Mouse (Mus musculus) neural tube, embryonic 12.5 days (tissue): ENCODE measurements around the gene Atp5j. TPM values are rescaled to one million over a fixed set of nuclear protein-coding genes. Genes with fewer than 3 reads are reported as not detected.

Experiments
- ATAC-seq: fragments of 200-750 bp; cut with Nextera tagmentation; 2 replicates; pipeline ENCODE4 v1.8.0; 2017; ENCODE audit warnings: low read depth, mild to moderate bottlenecking, moderate TSS enrichment, moderate library complexity; ENCODE audit not compliant: low FRiP score
- H3K27ac ChIP-seq: fragments of 300-500 bp; sonication (generic); 2 replicates; pipeline ENCODE4 v1.5.1; 2016
- H3K27me3 ChIP-seq: fragments of 300-500 bp; sonication (generic); replicated peaks from 2 replicates; pipeline ENCODE4 v1.6.1; 2016; ENCODE audit warnings: mild to moderate bottlenecking
- H3K36me3 ChIP-seq: fragments of 300-500 bp; sonication (generic); 2 replicates; pipeline ENCODE4 v1.6.1; 2016; ENCODE audit warnings: mild to moderate bottlenecking
- H3K4me1 ChIP-seq: fragments of 300-500 bp; sonication (generic); 2 replicates; pipeline ENCODE4 v1.6.1; 2016
- H3K4me2 ChIP-seq: fragments of 300-500 bp; sonication (generic); replicated peaks from 2 replicates; pipeline ENCODE4 v1.6.1; 2016; ENCODE audit warnings: mild to moderate bottlenecking
- H3K4me3 ChIP-seq: fragments of 300-500 bp; sonication (generic); 2 replicates; pipeline ENCODE4 v1.5.1; 2016
- H3K9ac ChIP-seq: fragments of 300-500 bp; sonication (generic); 2 replicates; pipeline ENCODE4 v1.6.1; 2016; ENCODE audit warnings: mild to moderate bottlenecking
- H3K9me3 ChIP-seq: fragments of 300-500 bp; sonication (generic); 2 replicates; pipeline ENCODE4 v1.6.1; 2016; ENCODE audit warnings: mild to moderate bottlenecking
- WGBS: fragments of 180-500 bp; shearing (Covaris S2); methylation state at CpG from one replicate; pipeline ENCODE4 v1.1.7; 2016; 5-methylcytosine and 5-hydroxymethylcytosine counted together
- polyA plus RNA-seq: library from polyadenylated mRNA; unstranded; fragments of >200 nt; fragmentation: Nextera tagmentation; extraction: Ambion mirVana; gene quantifications from 2 replicates; pipeline ENCODE4 v1.2.1, GENCODE M21; 2016

Atp5j gene
- polyA plus RNA-seq, 1 experiment from 2014 or later, result 739 TPM

DNA sequence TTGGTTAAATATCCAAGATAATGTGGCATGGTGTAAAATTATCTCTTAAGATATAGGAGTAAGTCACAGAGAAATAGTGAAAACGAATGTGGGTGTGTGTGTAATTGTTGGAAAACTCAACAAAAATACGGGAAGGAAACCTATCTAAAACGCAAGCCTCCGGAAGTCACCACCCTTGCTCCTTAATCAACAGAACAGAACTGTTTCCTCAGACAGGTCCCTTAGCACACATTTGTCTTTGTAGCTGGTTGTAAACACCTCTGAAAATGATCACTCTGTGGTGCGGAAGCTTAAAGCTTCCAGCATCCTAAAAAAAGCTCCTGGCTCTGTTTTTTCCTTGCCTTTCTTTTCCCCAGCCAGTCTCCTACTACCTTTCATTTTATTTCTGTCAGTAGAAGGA is 30.6 kb downstream of the Atp5j start:
- no peaks in the 10 kb centered on the region for H3K9me3 ChIP-seq
- H3K27ac ChIP-seq, result no peak overlapping the region
- peaks cover 24% of the 10 kb centered on the region for H3K36me3 ChIP-seq
- no peak overlapping the region for H3K4me2 ChIP-seq
- no peaks in the 10 kb centered on the region for H3K4me1 ChIP-seq
- no peaks in the 10 kb centered on the region for H3K27me3 ChIP-seq
- H3K4me3 ChIP-seq, result no peak overlapping the region
- no peak overlapping the region for H3K9ac ChIP-seq
- 89% methylated on average over 5 of the region's 5 CpGs for WGBS
- no peak for ATAC-seq

DNA sequence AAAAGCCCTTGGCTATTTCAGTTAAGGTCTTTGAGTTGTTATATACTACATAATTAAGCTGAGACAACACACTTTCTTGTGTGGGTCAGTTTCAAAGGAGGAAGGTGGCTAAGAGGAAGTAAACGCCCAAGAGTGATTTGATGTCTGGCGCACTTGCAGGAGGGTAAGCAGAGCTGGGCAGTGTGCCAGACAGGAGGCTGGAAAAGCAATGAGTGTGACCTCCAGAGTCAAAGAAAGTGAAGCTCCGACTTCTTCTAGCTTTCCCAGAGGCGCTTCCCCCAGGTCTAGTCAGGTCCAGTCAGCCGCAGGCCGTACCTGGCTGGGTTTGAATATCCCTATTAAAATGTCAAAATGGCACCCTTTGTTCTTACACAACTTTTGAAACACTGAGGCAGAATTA is 33.2 kb downstream of the Atp5j start:
- 82% methylated on average over 6 of the region's 6 CpGs for WGBS
- H3K36me3 ChIP-seq, result peaks cover 6% of the 10 kb centered on the region; the same call in 1 of the 2 replicates
- no peak overlapping the region for H3K4me3 ChIP-seq
- H3K4me1 ChIP-seq, result no peaks in the 10 kb centered on the region
- no peak overlapping the region for H3K27ac ChIP-seq
- no peak overlapping the region for H3K9ac ChIP-seq
- no peak for ATAC-seq
- H3K4me2 ChIP-seq, result no peak overlapping the region
- H3K27me3 ChIP-seq, result no peaks in the 10 kb centered on the region
- H3K9me3 ChIP-seq, result no peaks in the 10 kb centered on the region

DNA sequence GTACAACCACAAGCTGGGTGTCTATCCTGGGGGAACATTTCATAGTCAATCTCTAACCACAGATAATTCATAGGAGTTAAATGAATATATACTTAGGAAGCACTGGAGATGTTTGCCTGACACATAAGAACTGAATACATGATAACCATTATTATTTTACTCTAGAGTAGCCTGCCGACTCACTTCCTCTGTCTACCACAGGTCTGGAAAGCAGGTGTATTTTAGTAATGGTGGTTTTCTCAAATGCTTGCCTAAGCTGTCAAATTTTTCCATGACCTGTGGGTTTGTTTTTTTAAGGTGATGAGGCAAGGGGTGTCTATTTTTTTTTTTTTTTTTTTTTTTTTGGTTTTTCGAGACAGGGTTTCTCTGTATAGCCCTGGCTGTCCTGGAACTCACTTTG is 35.4 kb downstream of the Atp5j start:
- no peak overlapping the region for H3K4me2 ChIP-seq
- no peak overlapping the region for H3K27ac ChIP-seq
- no peak for ATAC-seq
- no peaks in the 10 kb centered on the region for H3K27me3 ChIP-seq
- H3K4me3 ChIP-seq, result no peak overlapping the region
- no peaks in the 10 kb centered on the region; the same call in 1 of the 2 replicates for H3K36me3 ChIP-seq
- no peak overlapping the region for H3K9ac ChIP-seq
- H3K4me1 ChIP-seq, result no peaks in the 10 kb centered on the region
- 92% methylated on average over 1 of the region's 2 CpGs for WGBS
- H3K9me3 ChIP-seq, result no peaks in the 10 kb centered on the region

DNA sequence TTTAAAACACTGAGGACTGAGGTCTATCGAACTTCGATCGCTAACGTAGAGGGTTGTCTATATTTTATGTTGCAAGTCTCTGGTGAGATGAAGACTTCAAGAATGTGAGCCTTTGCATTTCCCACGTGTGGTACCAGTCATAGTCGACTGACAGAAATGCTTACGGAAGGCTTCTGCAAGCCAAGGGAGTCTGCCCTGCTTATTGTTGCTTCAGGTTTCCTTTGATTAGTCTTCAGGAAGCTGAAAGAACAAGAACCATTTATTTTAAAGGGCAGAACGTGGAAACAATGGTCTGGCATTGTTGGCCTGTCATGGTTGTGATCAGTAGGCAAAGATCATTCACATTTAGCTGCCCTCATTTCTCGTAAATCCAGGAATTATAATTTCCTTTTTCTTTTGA is 38.7 kb downstream of the Atp5j start:
- Histone ChIP-seq H3K4me1 (no peaks in the 10 kb centered on the region), H3K9ac (no peak overlapping the region), H3K27ac (no peak overlapping the region), H3K4me2 (no peak overlapping the region), H3K9me3 (no peaks in the 10 kb centered on the region), H3K27me3 (no peaks in the 10 kb centered on the region), H3K4me3 (no peak overlapping the region), H3K36me3 (0 out of 2 replicates have a peak, but pooled peaks cover 5% of the 10 kb centered on the region)
- ATAC-seq, result no peak
- 59% methylated on average over 9 of the region's 9 CpGs for WGBS

DNA sequence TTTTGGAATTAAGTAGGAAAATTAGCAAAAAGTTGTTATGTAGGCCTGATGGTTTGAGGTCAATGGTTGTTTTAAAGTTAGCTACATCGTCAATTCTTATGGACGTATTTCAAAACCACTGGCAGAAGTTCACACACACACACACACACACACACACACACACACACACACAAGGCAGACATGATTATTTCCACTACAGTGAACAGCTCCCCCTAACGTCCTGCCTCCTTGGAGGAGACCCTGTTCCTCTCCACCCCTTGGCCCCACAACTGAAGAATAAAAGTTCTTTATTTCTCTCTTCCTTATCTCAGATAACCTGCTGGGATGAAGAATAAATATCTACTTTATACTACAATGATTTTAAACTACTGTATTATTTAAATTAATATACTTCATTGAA is 40.1 kb downstream of the Atp5j start:
- Histone ChIP-seq H3K4me2 (no peak overlapping the region), H3K27me3 (no peaks in the 10 kb centered on the region), H3K9me3 (no peaks in the 10 kb centered on the region), H3K4me1 (no peaks in the 10 kb centered on the region), H3K27ac (no peak overlapping the region), H3K4me3 (no peak overlapping the region), H3K9ac (no peak overlapping the region), H3K36me3 (0 out of 2 replicates have a peak, but pooled peaks cover 5% of the 10 kb centered on the region)
- no peak for ATAC-seq
- WGBS, result 76% methylated on average over 3 of the region's 3 CpGs

DNA sequence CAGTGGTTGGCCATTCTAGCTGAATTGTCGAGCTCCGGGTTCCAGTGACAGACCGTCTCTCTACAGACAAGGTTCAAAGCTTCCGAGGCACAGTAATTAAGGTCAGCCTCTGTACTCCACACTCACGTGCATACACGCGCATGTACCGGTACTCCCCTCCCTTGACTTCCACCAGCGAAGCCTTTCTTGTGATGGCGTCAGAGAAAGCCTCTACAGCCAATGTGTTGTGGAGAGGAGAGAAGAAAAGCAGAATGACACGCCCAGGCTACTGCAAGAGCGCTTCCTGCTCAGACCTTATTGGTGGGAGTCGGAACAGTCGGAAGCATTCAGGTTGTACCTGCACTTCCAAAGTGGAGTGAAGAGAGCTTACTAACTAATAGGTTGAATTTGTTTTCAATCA is 42.0 kb downstream of the Atp5j start:
- H3K4me2 ChIP-seq, result no peak overlapping the region
- no peaks in the 10 kb centered on the region for H3K9me3 ChIP-seq
- H3K9ac ChIP-seq, result no peak overlapping the region
- H3K27me3 ChIP-seq, result no peaks in the 10 kb centered on the region
- 0 out of 2 replicates have a peak, but pooled peaks cover 5% of the 10 kb centered on the region for H3K36me3 ChIP-seq
- ATAC-seq, result no peak
- no peak overlapping the region for H3K4me3 ChIP-seq
- no peaks in the 10 kb centered on the region for H3K4me1 ChIP-seq
- WGBS, result 88% methylated on average over 14 of the region's 14 CpGs
- H3K27ac ChIP-seq, result no peak overlapping the region

DNA sequence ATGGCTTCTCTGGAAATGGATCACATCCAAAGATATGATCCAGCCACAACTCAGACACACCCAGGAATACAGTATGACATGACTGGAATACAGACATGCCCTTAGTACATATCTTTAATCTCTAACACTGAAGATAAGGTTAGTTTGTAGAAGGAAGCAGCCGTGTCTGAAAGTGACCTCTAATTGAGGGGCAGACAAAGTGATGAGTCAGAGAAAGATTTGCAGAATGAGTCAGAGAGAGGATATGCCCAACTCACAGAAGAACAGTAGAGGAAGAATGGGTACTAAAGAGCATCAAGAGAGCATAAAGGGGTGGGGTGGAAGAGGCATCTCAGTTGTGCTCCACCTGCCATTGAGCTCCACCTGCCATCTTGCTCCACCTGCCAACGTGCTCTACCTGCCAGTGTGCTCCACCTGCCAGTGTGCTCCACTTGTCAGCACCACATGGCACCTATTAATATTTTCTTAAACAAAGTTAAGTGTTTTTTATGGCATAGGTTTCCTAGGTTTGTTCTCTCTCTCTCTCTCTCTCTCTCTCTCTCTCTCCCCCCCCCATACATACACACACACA is 44.7 kb downstream of the Atp5j start:
- H3K9me3 ChIP-seq, result no peaks in the 10 kb centered on the region
- H3K4me2 ChIP-seq, result no peak overlapping the region
- 93% methylated on average over 2 of the region's 2 CpGs for WGBS
- H3K9ac ChIP-seq, result no peak overlapping the region
- no peak for ATAC-seq
- no peaks in the 10 kb centered on the region for H3K4me1 ChIP-seq
- H3K4me3 ChIP-seq, result no peak overlapping the region
- 0 out of 2 replicates have a peak, but pooled peaks cover 5% of the 10 kb centered on the region for H3K36me3 ChIP-seq
- H3K27me3 ChIP-seq, result no peaks in the 10 kb centered on the region
- H3K27ac ChIP-seq, result no peak overlapping the region

DNA sequence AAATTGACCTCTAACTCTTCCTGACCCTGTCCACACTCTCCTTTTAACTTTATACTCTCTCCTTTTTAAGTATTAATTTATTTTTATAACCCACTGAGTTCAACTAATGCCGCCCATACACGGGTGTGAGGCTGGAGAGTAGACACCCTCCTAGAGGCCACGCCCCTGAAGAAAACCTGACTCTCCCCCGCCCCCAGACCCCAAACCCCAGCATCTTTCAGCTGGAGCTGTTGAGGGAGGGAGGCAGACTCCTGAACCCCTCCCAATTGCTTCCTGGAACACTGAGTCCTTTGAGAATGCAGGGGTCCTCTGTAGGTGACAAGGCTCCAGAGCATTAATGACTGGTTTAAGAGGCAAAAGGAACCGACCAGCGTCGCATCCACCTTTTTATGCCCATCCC is 50.5 kb downstream of the Atp5j start:
- Histone ChIP-seq H3K27ac (no peak overlapping the region), H3K4me3 (no peak overlapping the region), H3K9ac (no peak overlapping the region), H3K4me1 (no peaks in the 10 kb centered on the region), H3K9me3 (no peaks in the 10 kb centered on the region), H3K27me3 (no peaks in the 10 kb centered on the region), H3K4me2 (no peak overlapping the region), H3K36me3 (0 out of 2 replicates have a peak, but pooled peaks cover 1% of the 10 kb centered on the region)
- no peak for ATAC-seq
- WGBS, result 24% methylated on average over 7 of the region's 7 CpGs

DNA sequence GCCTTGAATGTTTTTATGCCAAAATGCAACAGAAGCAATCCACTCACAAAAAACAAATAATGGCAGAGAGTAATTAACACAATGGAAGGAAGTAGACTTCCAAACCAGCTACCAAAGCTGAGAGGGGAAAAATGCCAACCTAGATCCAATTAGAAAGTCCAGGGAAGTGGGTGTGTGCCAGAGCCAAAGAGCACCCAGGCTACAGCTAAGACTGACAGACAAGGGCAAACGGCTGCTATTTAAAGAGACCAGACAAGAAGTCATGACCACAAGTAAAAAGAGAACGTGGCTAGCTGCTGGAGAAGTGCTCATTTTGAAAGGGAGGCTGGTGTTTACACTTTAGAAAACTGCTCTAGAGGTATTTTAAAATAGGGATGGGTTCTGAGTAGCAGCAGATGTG is 52.1 kb downstream of the Atp5j start:
- Histone ChIP-seq H3K36me3 (peaks cover 16% of the 10 kb centered on the region; the same call in 1 of the 2 replicates), H3K4me2 (no peak overlapping the region), H3K9me3 (no peaks in the 10 kb centered on the region), H3K4me1 (no peaks in the 10 kb centered on the region), H3K4me3 (no peak overlapping the region), H3K27ac (no peak overlapping the region), H3K9ac (no peak overlapping the region), H3K27me3 (no peaks in the 10 kb centered on the region)
- no peak for ATAC-seq
- WGBS, result 73% methylated on average over 2 of the region's 2 CpGs

DNA sequence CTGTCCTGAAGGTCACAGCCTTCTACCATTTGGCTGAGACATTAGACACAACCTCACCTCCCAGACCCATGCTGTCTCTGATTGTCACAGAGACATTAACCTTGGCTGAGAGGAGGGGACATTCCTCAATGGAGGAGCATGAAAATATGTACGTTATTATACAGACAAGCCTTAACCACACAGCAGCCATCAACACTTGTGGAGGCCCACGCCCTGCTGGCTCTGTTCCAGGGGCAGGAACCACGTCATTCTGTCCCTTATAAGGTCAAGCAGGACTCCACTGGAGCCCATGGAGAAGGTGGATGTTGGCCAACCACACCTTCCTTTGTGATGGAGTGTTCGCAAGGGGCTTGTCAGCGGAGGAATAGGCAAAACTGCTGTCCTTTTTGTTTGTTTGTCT is 55.7 kb downstream of the Atp5j start:
- WGBS, result 85% methylated on average over 5 of the region's 5 CpGs
- H3K9me3 ChIP-seq, result no peaks in the 10 kb centered on the region
- ATAC-seq, result no peak

DNA sequence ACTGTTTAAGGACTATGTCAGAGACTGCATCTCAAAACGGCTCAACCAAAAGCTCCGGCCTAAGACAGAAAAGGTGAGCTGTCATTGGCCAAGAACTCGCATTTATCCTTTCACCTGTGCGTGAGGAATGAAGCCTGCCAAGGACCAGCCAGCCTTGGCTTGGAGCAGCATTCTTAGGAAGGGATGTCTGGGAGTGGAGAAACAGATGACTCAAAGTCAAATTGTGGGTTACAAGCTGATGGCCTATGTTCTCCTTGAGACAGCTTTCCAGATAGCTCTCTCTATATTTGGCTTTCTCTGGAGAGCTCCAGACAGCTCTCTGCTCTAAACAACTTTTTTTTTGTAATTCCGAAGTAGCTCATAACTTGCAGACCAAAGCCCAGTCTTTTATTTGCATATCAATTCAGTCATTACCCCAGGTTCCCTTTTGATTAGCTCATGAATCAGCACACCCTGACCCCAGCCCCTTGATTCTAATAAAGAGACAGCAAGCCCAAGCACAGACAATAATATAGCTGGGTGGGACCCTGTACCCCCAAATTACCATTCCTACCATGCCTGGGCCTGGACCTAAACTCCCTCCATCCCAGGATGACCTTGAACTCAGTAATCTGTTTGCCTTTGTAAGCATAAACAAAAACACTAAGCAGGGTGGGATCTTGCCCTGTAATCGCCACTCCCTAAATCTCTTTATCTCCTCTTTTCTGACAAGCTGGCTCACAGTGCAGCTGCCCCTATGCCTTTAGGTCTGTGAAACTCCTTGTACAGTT is 56.4 kb downstream of the Atp5j start:
- no peak overlapping the region for H3K4me3 ChIP-seq
- H3K4me2 ChIP-seq, result no peak overlapping the region
- H3K27ac ChIP-seq, result no peak overlapping the region
- H3K27me3 ChIP-seq, result no peaks in the 10 kb centered on the region
- no peaks in the 10 kb centered on the region for H3K9me3 ChIP-seq
- H3K36me3 ChIP-seq, result peaks cover 16% of the 10 kb centered on the region; the same call in 1 of the 2 replicates
- H3K4me1 ChIP-seq, result no peaks in the 10 kb centered on the region; the same call in 1 of the 2 replicates
- 89% methylated on average over 6 of the region's 6 CpGs for whole genome bisulfite sequencing
- ATAC-seq, result no peak
- H3K9ac ChIP-seq, result no peak overlapping the region

More for the DNA sequence above, 55.7 kb downstream of the Atp5j start:
- Histone ChIP-seq H3K9ac (no peak overlapping the region), H3K27ac (no peak overlapping the region), H3K36me3 (peaks cover 16% of the 10 kb centered on the region; the same call in 1 of the 2 replicates), H3K4me3 (no peak overlapping the region), H3K4me2 (no peak overlapping the region), H3K4me1 (no peaks in the 10 kb centered on the region; the same call in 1 of the 2 replicates), H3K27me3 (no peaks in the 10 kb centered on the region)

DNA sequence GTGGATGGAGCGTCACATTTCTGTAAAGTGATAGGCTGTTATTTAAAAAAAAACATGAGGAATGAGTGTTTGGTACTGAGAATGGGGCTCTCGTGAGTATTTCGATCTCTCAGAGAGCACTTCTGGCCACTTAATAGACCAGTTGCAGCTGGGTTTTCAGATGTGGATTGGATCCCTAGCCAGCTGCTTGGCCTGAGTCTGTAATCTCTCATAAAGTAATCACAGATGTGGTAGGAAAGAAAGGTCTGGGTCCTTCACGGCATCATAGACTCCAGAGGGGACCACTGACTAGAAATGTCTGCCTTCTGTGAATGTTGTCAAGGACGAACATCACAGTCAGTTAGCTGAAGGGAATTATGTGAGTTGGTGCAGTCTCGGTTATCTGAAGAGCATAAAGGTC is 57.0 kb downstream of the Atp5j start:
- Histone ChIP-seq H3K36me3 (peaks cover 16% of the 10 kb centered on the region; the same call in 1 of the 2 replicates), H3K27me3 (no peaks in the 10 kb centered on the region), H3K9me3 (no peaks in the 10 kb centered on the region), H3K9ac (no peak overlapping the region), H3K4me1 (no peaks in the 10 kb centered on the region; the same call in 1 of the 2 replicates), H3K27ac (no peak overlapping the region), H3K4me3 (no peak overlapping the region), H3K4me2 (no peak overlapping the region)
- ATAC-seq, result no peak
- 87% methylated on average over 6 of the region's 6 CpGs for WGBS
